In genomic region chr13:19415337-19415736, GRCm38 (mm10) we compare ENCODE assay signal across 21 mouse cellular contexts. TPM values are rescaled to one million over a fixed set of nuclear protein-coding genes. Genes with fewer than 3 reads are reported as not detected.
A peak's percentile ranks its signal among the peaks of the same experiment; 100 is the strongest.
DNase-seq lines count a peak whose midpoint lies in the region; ATAC-seq and TF ChIP-seq lines count a peak whose summit lies in the region.
"Had no signal": no experiment of that assay in that cellular context is flagged by ENCODE, and none has a peak within 500 bp of the region (broad histone marks: within the 10 kb centered on the region; RNA-seq: fewer than 3 reads in every experiment).

No protein-coding gene starts in this region.

- no peak for TF ChIP-seq EP300 in CH12.LX (IDR thresholded peaks at IDR 0.05; ENCODE audit: low read length)

- H3K4me3 ChIP-seq in CH12.LX (replicated peaks in 1 of 3; ENCODE audit: low read depth in 2 of 3, low read length in 2 of 3, poor library complexity in 1 of 3) = no peak overlapping the region
- no peak overlapping the region for H3K4me3 ChIP-seq in hindbrain, embryonic 12.5 days
- H3K4me3 ChIP-seq in liver, embryonic 12.5 days = no peak overlapping the region
- H3K4me3 ChIP-seq: embryonic facial prominence, embryonic 10.5 days; embryonic facial prominence, embryonic 12.5 days; forebrain, embryonic 13.5 days; forebrain, embryonic 15.5 days had no signal

- DNase-seq in A20 (ENCODE audit: low read depth, low spot score) (peak; percentile 16), CH12.LX (ENCODE audit: extremely low read depth) (no peak)
- peak; percentile 41 for DNase-seq in brain, adult 2 months (ENCODE audit: low read depth, low spot score)
- no peak for DNase-seq in c-Kit-positive CD71-positive TER-119-positive erythroid progenitor cells, embryonic 14.5 days (ENCODE audit: low spot score)
- DNase-seq: adrenal gland, adult 2 months; adrenal gland, postnatal 10 days; adrenal gland, postnatal 25 days; B cell, adult 2 months; cerebellum, adult 11-12 months; cerebellum, adult 2 months; cerebellum, adult 9-10 months; cerebellum, postnatal 10 days; cerebellum, postnatal 25 days; forebrain, postnatal 0 days had no signal

- WGBS in hindbrain, embryonic 12.5 days = 94% methylated on average over 1 of the region's 1 CpGs
- WGBS in liver, embryonic 12.5 days (ENCODE audit: insufficient replicate concordance) = 62% methylated on average over 1 of the region's 1 CpGs

- in situ Hi-C loops in CH12.LX (cut with MboI; ENCODE audit: low pct_ligation_motif_present, low pct_unique_long_range_greater_than_20kb, low sequenced_read_pairs) = no loop called here

- no peaks in the 10 kb centered on the region for H3K79me2 ChIP-seq in CH12.LX (replicated peaks; ENCODE audit: control insufficient read depth, extremely low read depth, insufficient read depth, poor library complexity, severe bottlenecking)

- H3K36me3 ChIP-seq in CH12.LX (replicated peaks in 1 of 2; ENCODE audit: control insufficient read depth in 1 of 2, insufficient read depth in 1 of 2, low read length in 1 of 2) = no peaks in the 10 kb centered on the region
- no peaks in the 10 kb centered on the region for H3K36me3 ChIP-seq in hindbrain, embryonic 12.5 days
- no peaks in the 10 kb centered on the region for H3K36me3 ChIP-seq in liver, embryonic 12.5 days
- H3K36me3 ChIP-seq: embryonic facial prominence, embryonic 10.5 days; embryonic facial prominence, embryonic 12.5 days; forebrain, embryonic 15.5 days had no signal

- no peak for TF ChIP-seq POLR2A in CH12.LX (IDR thresholded peaks at IDR 0.05; ENCODE audit: low read depth, low read length)

- peaks cover 27 to 60% of the 10 kb centered on the region in 2 experiments for H3K4me1 ChIP-seq in CH12.LX (ENCODE audit: control insufficient read depth in 1 of 2, insufficient read depth in 2 of 2)
- no peaks in the 10 kb centered on the region for H3K4me1 ChIP-seq in hindbrain, embryonic 12.5 days
- no peaks in the 10 kb centered on the region for H3K4me1 ChIP-seq in liver, embryonic 12.5 days
- H3K4me1 ChIP-seq: embryonic facial prominence, embryonic 10.5 days; embryonic facial prominence, embryonic 12.5 days; forebrain, embryonic 13.5 days; forebrain, embryonic 15.5 days had no signal

- H3K27ac ChIP-seq in CH12.LX (ENCODE audit: insufficient read depth, low read depth) = no peak overlapping the region
- no peak overlapping the region for H3K27ac ChIP-seq in hindbrain, embryonic 12.5 days
- no peak overlapping the region for H3K27ac ChIP-seq in liver, embryonic 12.5 days
- H3K27ac ChIP-seq: embryonic facial prominence, embryonic 10.5 days; embryonic facial prominence, embryonic 12.5 days; forebrain, embryonic 13.5 days; forebrain, embryonic 15.5 days had no signal

- no peak for TF ChIP-seq CTCF in CH12.LX (conservative IDR thresholded peaks at IDR 0.05 in 1 of 2, IDR thresholded peaks at IDR 0.05 in 1 of 2; ENCODE audit: low read depth in 2 of 2, low read length in 2 of 2)

- no peaks in the 10 kb centered on the region for H3K27me3 ChIP-seq in CH12.LX (replicated peaks)
- H3K27me3 ChIP-seq in hindbrain, embryonic 12.5 days = no peaks in the 10 kb centered on the region
- H3K27me3 ChIP-seq in liver, embryonic 12.5 days (replicated peaks) = no peaks in the 10 kb centered on the region
- H3K27me3 ChIP-seq: embryonic facial prominence, embryonic 12.5 days; forebrain, embryonic 13.5 days; forebrain, embryonic 15.5 days had no signal

- no peak for ATAC-seq in hindbrain, embryonic 12.5 days (ENCODE audit: low FRiP score)
- no peak for ATAC-seq in liver, embryonic 12.5 days
- ATAC-seq: CD4-positive, CD25-positive, alpha-beta regulatory T cell, adult 4 months; forebrain, embryonic 13.5 days; forebrain, embryonic 15.5 days; forebrain, postnatal 0 days had no signal

- H3K4me2 ChIP-seq in CH12.LX (ENCODE audit: insufficient read depth, low read depth, poor library complexity, severe bottlenecking) = no peak overlapping the region
- H3K4me2 ChIP-seq in hindbrain, embryonic 12.5 days (replicated peaks) = no peak overlapping the region
- no peak overlapping the region for H3K4me2 ChIP-seq in liver, embryonic 12.5 days
- H3K4me2 ChIP-seq: embryonic facial prominence, embryonic 12.5 days; forebrain, embryonic 13.5 days; forebrain, embryonic 15.5 days had no signal

- no peaks in the 10 kb centered on the region for H3K9me3 ChIP-seq in CH12.LX (replicated peaks; ENCODE audit: low read length)
- H3K9me3 ChIP-seq in hindbrain, embryonic 12.5 days (replicated peaks) = no peaks in the 10 kb centered on the region
- no peaks in the 10 kb centered on the region for H3K9me3 ChIP-seq in liver, embryonic 12.5 days (replicated peaks)
- H3K9me3 ChIP-seq: embryonic facial prominence, embryonic 10.5 days; embryonic facial prominence, embryonic 12.5 days; forebrain, embryonic 13.5 days; forebrain, embryonic 15.5 days had no signal

- H3K9ac ChIP-seq in CH12.LX (ENCODE audit: insufficient read depth, low read depth) = no peak overlapping the region
- H3K9ac ChIP-seq in hindbrain, embryonic 12.5 days = no peak overlapping the region
- no peak overlapping the region for H3K9ac ChIP-seq in liver, embryonic 12.5 days
- H3K9ac ChIP-seq: embryonic facial prominence, embryonic 12.5 days; forebrain, embryonic 13.5 days; forebrain, embryonic 15.5 days; forebrain, postnatal 0 days had no signal

- no peak for TF ChIP-seq RAD21 in CH12.LX (IDR thresholded peaks at IDR 0.05; ENCODE audit: low read depth, low read length)

- dilution Hi-C loops in CH12.LX (cut with MboI; ENCODE audit: extremely low pct_ligation_motif_present, extremely low pct_unique_long_range_greater_than_20kb, low sequenced_read_pairs) = no loop called here

TF ChIP-seq in CH12.LX, 34 proteins besides CTCF, POLR2A, EP300 and RAD21:
- TF ChIP-seq ZNF384 (IDR thresholded peaks at IDR 0.05; ENCODE audit: low read depth, low read length) (peak; percentile 74), IRF4 (IDR thresholded peaks at IDR 0.05; ENCODE audit: low read depth, low read length) (no peak), ZC3H11A (IDR thresholded peaks at IDR 0.05; ENCODE audit: low read depth, low read length) (no peak), SIN3A (IDR thresholded peaks at IDR 0.05; ENCODE audit: low read length) (no peak)

RNA-seq across cellular contexts. Expression of gene Stard3nl, which starts 19.7 kb away (rescaled TPM):
- total RNA-seq in CH12.LX (2012; rRNA removed) (22.7 and 25.2 TPM in 2 replicates), CH12.LX (2014; rRNA removed) (35.3 and 38.1 TPM in 2 replicates)
- 30.5 and 35.3 TPM in 2 replicates for polyA plus RNA-seq in CH12.LX (2012; ENCODE audit: insufficient read length, low read depth)
- 143 and 156 TPM in 2 replicates for polyA plus RNA-seq in hindbrain, embryonic 12.5 days (2016; fragmentation: Nextera tagmentation; extraction: Ambion mirVana)
- 29.8 and 33.5 TPM in 2 replicates for polyA plus RNA-seq in liver, embryonic 12.5 days (2016; fragmentation: Nextera tagmentation; extraction: Ambion mirVana)

Comparison
In these comparisons a context has a peak if more than half of its experiments do, and no peak if none do; other contexts are left out.
1. DNase-seq: peak in A20 (single experiment) and brain, adult 2 months (single experiment); none in CH12.LX (single experiment) and c-Kit-positive CD71-positive TER-119-positive erythroid progenitor cells, embryonic 14.5 days (single experiment).